Mouse (Mus musculus) limb, embryonic 15.5 days (tissue): ENCODE data around the gene Sumo2. TPM values are rescaled to one million over a fixed set of nuclear protein-coding genes. Genes with fewer than 3 reads are reported as not detected.
A peak's percentile ranks its signal among the peaks of the same experiment; 100 is the strongest.

Experiments
- ATAC-seq: fragments of 200-750 bp; cut with Nextera tagmentation; 2 replicates; pipeline ENCODE4 v1.8.0; 2017; ENCODE audit warnings: low read depth, moderate TSS enrichment; ENCODE audit not compliant: insufficient number of reproducible peaks, low FRiP score, low TSS enrichment
- H3K27ac ChIP-seq: fragments of 300-500 bp; sonication (generic); 2 replicates; pipeline ENCODE4 v1.5.1; 2015; ENCODE audit warnings: moderate library complexity, mild to moderate bottlenecking, inconsistent platforms
- H3K27me3 ChIP-seq: fragments of 300-500 bp; sonication (generic); 2 replicates; pipeline ENCODE4 v1.6.1; 2015; ENCODE audit warnings: inconsistent platforms
- H3K36me3 ChIP-seq: fragments of 300-500 bp; sonication (generic); 2 replicates; pipeline ENCODE4 v1.6.1; 2015; ENCODE audit warnings: inconsistent platforms
- H3K4me1 ChIP-seq: fragments of 300-500 bp; sonication (generic); 2 replicates; pipeline ENCODE4 v1.6.1; 2015; ENCODE audit warnings: inconsistent platforms
- H3K4me2 ChIP-seq: fragments of 300-500 bp; sonication (generic); 2 replicates; pipeline ENCODE4 v1.6.1; 2015; ENCODE audit warnings: mild to moderate bottlenecking, inconsistent platforms
- H3K4me3 ChIP-seq: fragments of 300-500 bp; sonication (generic); 2 replicates; pipeline ENCODE4 v1.5.1; 2015; ENCODE audit warnings: mild to moderate bottlenecking, inconsistent platforms
- H3K9ac ChIP-seq: fragments of 300-500 bp; sonication (generic); 2 replicates; pipeline ENCODE4 v1.6.1; 2015; ENCODE audit warnings: inconsistent platforms
- H3K9me3 ChIP-seq: fragments of 300-500 bp; sonication (generic); 2 replicates; pipeline ENCODE4 v1.6.1; 2016; ENCODE audit warnings: inconsistent platforms
- WGBS: fragments of 180-500 bp; shearing (Covaris S2); methylation state at CpG from one replicate; pipeline ENCODE4 v1.1.7; 2015; 5-methylcytosine and 5-hydroxymethylcytosine counted together
- polyA plus RNA-seq: library from polyadenylated mRNA; unstranded; fragments of >200 nt; fragmentation: Nextera tagmentation; extraction: Ambion mirVana; gene quantifications from 2 replicates; pipeline ENCODE4 v1.2.1, GENCODE M21; 2015

Gene Sumo2
- polyA plus RNA-seq, 1 experiment from 2014 or later = 837 TPM

GRCm38 (mm10) chr11:115515021-115515420 lies 21.1 kb downstream of the Sumo2 start:
- Histone ChIP-seq H3K36me3 (no peaks in the 10 kb centered on the region), H3K4me3 (no peak overlapping the region), H3K27ac (no peak overlapping the region), H3K9me3 (no peaks in the 10 kb centered on the region), H3K4me2 (no peak overlapping the region), H3K9ac (no peak overlapping the region), H3K27me3 (no peaks in the 10 kb centered on the region), H3K4me1 (peaks cover 33% of the 10 kb centered on the region)
- ATAC-seq = no peak
- 67% methylated on average over 6 of the region's 6 CpGs for WGBS

- H3K27me3 ChIP-seq = no peaks in the 10 kb centered on the region
- no peaks in the 10 kb centered on the region for H3K9me3 ChIP-seq
- no peaks in the 10 kb centered on the region for H3K36me3 ChIP-seq
- WGBS = 0% methylated on average over 24 of the region's 24 CpGs
- H3K4me2 ChIP-seq = peak within 1 kb of the TSS; percentile 75
- peak within 1 kb of the TSS; percentile 87 for H3K27ac ChIP-seq
- peaks cover 37% of the 10 kb centered on the region for H3K4me1 ChIP-seq
- H3K9ac ChIP-seq = peak within 1 kb of the TSS; percentile 89
- ATAC-seq = peak; percentile 96
- H3K4me3 ChIP-seq = peak within 1 kb of the TSS; percentile 99
Observed at GRCm38 (mm10) chr11:115514238-115514663, 21.8 kb downstream of the Sumo2 start, which contains the start of gene Jpt1. Gene Jpt1 (minus strand): TSS chr11:115514387.

DNA sequence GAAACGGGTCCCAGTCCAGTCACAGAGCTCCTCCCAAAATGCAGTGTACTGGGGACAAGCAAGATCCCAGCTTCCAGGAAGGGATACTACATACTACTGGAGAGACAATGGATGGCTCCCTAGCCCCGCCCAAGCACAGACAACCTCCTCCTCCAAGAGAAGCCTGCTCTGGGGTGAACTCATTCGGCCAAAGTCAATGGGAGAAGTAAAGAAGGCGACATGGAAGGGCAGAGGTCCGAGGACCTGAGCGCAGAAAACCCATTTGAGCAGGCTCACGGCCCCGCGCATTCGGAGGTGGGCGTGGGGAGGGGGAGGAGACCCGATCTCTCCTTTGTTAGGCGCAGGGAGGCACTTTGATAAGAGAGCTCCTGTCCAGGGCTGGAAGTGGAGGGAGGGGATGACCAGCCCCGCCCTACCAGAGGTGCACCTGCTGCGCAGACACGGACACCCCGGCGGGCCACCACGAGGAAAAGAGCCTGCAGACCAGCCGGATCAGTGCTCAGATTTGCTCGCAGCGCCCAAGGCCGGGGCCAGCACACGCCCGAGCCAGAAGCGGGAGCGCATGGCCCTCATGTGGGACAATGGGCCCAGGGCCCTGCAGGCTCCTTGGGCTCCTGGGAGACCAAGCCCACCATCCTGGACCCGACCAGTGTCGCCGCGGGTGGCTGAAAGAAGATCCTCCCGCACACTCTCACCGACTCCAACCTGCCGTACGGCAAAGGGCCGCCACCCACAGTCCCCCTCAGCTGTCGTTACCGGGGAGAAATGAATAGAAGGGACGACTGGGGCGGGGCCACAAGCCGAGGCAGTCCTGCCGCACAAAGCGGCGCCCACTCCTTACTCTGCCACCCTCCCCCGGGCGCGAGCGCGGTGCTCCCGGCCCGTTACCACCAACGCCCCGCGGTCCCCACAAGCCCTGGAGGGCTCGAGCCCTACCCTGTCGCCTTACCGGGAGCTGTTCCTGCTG lies 22.5 kb downstream of the Sumo2 start:
- Histone ChIP-seq H3K9ac (peak overlapping the region; percentile 89), H3K4me2 (peak overlapping the region; percentile 75), H3K27me3 (no peaks in the 10 kb centered on the region), H3K27ac (peak overlapping the region; percentile 87), H3K9me3 (no peaks in the 10 kb centered on the region), H3K4me1 (peaks cover 37% of the 10 kb centered on the region), H3K36me3 (no peaks in the 10 kb centered on the region), H3K4me3 (peak overlapping the region; percentile 99)
- WGBS = under 1% methylated on average over 57 of the region's 57 CpGs
- ATAC-seq = peak; percentile 45

DNA sequence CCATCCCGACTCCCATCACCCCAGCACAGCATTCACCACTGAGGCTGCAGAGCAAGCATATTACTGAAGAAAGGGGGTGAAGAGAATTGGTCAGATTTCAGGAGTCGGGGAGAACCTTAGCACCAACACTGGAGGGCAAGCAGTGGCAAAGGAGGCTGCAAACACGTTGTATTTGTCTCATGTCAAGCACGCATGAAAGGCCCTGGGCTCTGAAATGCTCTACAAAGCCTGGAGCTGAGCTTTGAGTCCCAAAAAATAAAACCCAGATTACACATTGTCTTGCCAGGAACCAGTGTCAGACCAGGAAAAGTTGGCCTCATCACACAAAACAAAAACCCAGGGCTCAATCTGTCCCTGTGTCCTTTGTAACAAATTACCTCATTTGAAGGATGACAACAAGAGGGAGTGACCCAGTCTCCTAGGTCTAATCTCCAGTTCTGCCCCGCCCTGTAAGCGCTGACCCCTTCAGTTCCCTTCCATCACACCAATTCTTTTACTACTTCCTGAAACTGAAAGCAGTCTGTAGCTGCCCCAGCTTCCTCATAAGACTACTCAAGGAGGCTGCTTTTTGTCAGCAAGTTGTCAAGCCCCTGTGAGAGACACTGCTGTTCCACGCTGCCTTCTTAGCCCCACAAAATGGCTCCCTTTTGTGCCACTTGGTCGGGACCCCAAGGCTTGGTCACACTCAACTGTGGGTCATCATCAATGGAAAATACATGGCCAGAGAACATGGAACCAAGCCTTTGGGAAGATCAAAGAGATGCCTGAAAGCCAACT lies 23.5 kb downstream of the Sumo2 start:
- WGBS = 23% methylated on average over 8 of the region's 8 CpGs
- Histone ChIP-seq H3K9me3 (no peaks in the 10 kb centered on the region), H3K4me1 (peaks cover 37% of the 10 kb centered on the region), H3K4me2 (peak overlapping the region; percentile 75), H3K27ac (peak overlapping the region; percentile 2; the same call in 1 of the 2 replicates), H3K9ac (peak overlapping the region; percentile 89; the same call in 1 of the 2 replicates), H3K4me3 (peak overlapping the region; percentile 99), H3K36me3 (no peaks in the 10 kb centered on the region), H3K27me3 (no peaks in the 10 kb centered on the region)
- no peak for ATAC-seq

GRCm38 (mm10) chr11:115512004-115512403 lies 24.1 kb downstream of the Sumo2 start:
- Histone ChIP-seq H3K4me3 (peak overlapping the region; percentile 99), H3K9ac (0 out of 2 replicates have a peak overlapping the region, but pooled peaks have one; percentile 20), H3K9me3 (no peaks in the 10 kb centered on the region), H3K27ac (0 out of 2 replicates have a peak overlapping the region, but pooled peaks have one; percentile 17), H3K4me1 (peaks cover 37% of the 10 kb centered on the region), H3K36me3 (no peaks in the 10 kb centered on the region), H3K4me2 (peak overlapping the region; percentile 75), H3K27me3 (no peaks in the 10 kb centered on the region)
- WGBS = 50% methylated on average over 3 of the region's 3 CpGs
- no peak for ATAC-seq

DNA sequence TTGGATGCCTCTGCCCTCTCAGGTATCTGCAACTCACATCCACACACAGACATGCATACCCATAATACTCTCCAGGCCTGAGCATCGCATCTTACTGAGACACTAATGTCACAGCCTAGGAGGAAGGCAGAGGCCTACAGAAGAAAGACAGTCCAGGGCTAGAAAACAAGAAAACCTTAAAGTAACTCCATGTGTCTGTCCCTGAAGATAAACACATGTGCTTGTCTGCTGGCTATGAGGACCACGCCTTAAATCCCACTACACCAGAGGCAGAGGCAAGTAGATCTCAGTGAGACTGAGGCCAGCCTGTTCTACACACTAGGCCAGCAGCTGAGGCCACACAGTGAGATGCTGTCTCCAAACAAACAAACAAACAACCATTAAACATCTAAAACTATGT lies 25.0 kb downstream of the Sumo2 start:
- Histone ChIP-seq H3K4me3 (no peak overlapping the region), H3K36me3 (no peaks in the 10 kb centered on the region), H3K27me3 (no peaks in the 10 kb centered on the region), H3K27ac (no peak overlapping the region), H3K4me2 (peak overlapping the region; percentile 75; the same call in 1 of the 2 replicates), H3K9ac (no peak overlapping the region), H3K4me1 (peaks cover 37% of the 10 kb centered on the region), H3K9me3 (no peaks in the 10 kb centered on the region)
- no peak for ATAC-seq
- 56% methylated on average over 2 of the region's 2 CpGs for WGBS

- no peak for ATAC-seq
- no peaks in the 10 kb centered on the region for H3K27me3 ChIP-seq
- peaks cover 37% of the 10 kb centered on the region for H3K4me1 ChIP-seq
- H3K4me2 ChIP-seq = no peak overlapping the region
- H3K9ac ChIP-seq = no peak overlapping the region
- no peak overlapping the region for H3K27ac ChIP-seq
- no peaks in the 10 kb centered on the region for H3K9me3 ChIP-seq
- no peak overlapping the region for H3K4me3 ChIP-seq
- 52% methylated on average over 5 of the region's 5 CpGs for WGBS
- H3K36me3 ChIP-seq = no peaks in the 10 kb centered on the region
Observed at GRCm38 (mm10) chr11:115510507-115510888, 25.6 kb downstream of the Sumo2 start.

DNA sequence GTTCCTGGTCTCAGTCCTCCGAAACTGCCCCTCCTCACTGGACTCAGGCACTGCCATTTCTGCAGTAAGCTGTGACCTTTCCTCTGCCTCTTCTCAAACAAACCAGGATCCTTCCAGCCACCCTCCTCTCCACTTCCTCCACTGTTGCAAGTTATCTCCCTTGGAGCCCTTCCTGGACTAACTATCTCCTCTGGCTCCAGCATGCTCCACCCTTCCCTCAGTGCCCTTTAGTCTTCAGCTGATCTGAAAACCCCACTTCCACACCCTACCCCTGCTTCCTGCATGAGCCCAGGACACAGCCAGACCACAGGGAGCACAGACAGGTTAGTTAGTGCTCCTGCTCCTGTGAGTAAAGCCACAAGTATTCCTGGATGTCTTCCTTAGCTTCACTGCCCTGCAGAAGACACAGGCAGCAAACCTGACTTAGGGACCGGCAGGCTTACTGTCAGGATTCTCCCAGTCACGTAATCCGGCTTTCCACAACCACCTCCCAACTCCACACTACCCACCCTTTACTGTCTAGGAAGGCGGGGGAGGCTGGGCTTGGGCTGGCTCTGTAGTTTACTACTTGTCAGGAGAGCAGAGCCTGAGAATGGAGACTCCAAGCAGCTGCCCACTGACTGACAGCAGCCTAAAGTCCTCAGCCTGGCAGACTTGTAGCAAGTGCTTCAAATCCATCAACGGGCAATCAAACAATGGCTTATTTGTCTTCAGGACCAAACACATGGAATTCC lies 26.1 kb downstream of the Sumo2 start:
- Histone ChIP-seq H3K27me3 (no peaks in the 10 kb centered on the region), H3K27ac (peak overlapping the region; percentile 24; the same call in 1 of the 2 replicates), H3K9ac (no peak overlapping the region), H3K36me3 (no peaks in the 10 kb centered on the region), H3K4me2 (no peak overlapping the region), H3K4me3 (no peak overlapping the region), H3K9me3 (no peaks in the 10 kb centered on the region), H3K4me1 (peaks cover 37% of the 10 kb centered on the region)
- 44% methylated on average over 6 of the region's 6 CpGs for WGBS
- ATAC-seq = no peak

GRCm38 (mm10) chr11:115508061-115508460 lies 28.0 kb downstream of the Sumo2 start:
- no peak overlapping the region for H3K4me2 ChIP-seq
- H3K4me1 ChIP-seq = peaks cover 34% of the 10 kb centered on the region
- H3K36me3 ChIP-seq = peaks cover 4% of the 10 kb centered on the region
- 81% methylated on average over 2 of the region's 2 CpGs for WGBS
- H3K27me3 ChIP-seq = no peaks in the 10 kb centered on the region
- H3K9me3 ChIP-seq = no peaks in the 10 kb centered on the region
- no peak overlapping the region for H3K27ac ChIP-seq
- no peak overlapping the region for H3K4me3 ChIP-seq
- ATAC-seq = no peak
- no peak overlapping the region for H3K9ac ChIP-seq

GRCm38 (mm10) chr11:115506586-115506985 lies 29.5 kb downstream of the Sumo2 start:
- Histone ChIP-seq H3K9me3 (no peaks in the 10 kb centered on the region), H3K27ac (no peak overlapping the region), H3K36me3 (peaks cover 15% of the 10 kb centered on the region), H3K27me3 (no peaks in the 10 kb centered on the region), H3K4me2 (no peak overlapping the region), H3K9ac (no peak overlapping the region), H3K4me1 (peaks cover 20% of the 10 kb centered on the region), H3K4me3 (no peak overlapping the region)
- ATAC-seq = no peak
- WGBS = 86% methylated on average over 3 of the region's 3 CpGs

DNA sequence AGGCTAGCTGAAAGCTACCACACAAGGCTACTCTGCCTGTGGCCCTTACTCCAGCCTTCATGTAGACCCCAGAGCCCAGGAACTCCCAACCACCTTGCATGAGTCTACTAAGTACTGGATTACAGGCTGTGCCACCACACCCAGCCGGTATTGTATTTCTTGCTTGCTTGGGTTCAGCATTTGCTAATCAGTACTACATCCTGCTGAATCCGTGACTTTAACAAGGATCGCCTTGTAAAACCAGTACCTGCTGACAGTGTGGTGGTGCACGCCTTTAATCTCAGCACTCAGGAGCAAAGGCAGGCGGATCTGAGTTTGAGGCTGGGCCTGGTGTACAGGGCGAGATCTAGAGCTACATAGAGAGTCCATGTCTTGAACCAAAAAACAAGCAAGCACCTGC lies 33.4 kb downstream of the Sumo2 start:
- H3K4me3 ChIP-seq = no peak overlapping the region
- H3K27me3 ChIP-seq = no peaks in the 10 kb centered on the region
- no peaks in the 10 kb centered on the region for H3K9me3 ChIP-seq
- H3K27ac ChIP-seq = no peak overlapping the region
- ATAC-seq = no peak
- no peaks in the 10 kb centered on the region for H3K4me1 ChIP-seq
- WGBS = 73% methylated on average over 6 of the region's 6 CpGs
- no peak overlapping the region for H3K9ac ChIP-seq
- H3K4me2 ChIP-seq = no peak overlapping the region
- peaks cover 53% of the 10 kb centered on the region for H3K36me3 ChIP-seq
